Mouse (Mus musculus): ENCODE results near the gene Lhfpl2. TPM values are rescaled to one million over a fixed set of nuclear protein-coding genes. Genes with fewer than 3 reads are reported as not detected.
A peak's percentile ranks its signal among the peaks of the same experiment; 100 is the strongest.

Lhfpl2 gene
- polyA plus RNA-seq, 1 experiment from 2014 or later = 19.1 TPM

GRCm38 (mm10) chr13:94173633-94174576 lies 116.3 kb downstream of the Lhfpl2 start:
- H3K9ac ChIP-seq = peak overlapping the region; percentile 46
- peaks cover 10% of the 10 kb centered on the region for H3K4me1 ChIP-seq
- 0 out of 2 replicates have a peak, but pooled peaks cover 11% of the 10 kb centered on the region for H3K27me3 ChIP-seq (replicated peaks)
- no peaks in the 10 kb centered on the region for H3K36me3 ChIP-seq
- WGBS = 3% methylated on average over 54 of the region's 55 CpGs
- H3K9me3 ChIP-seq = no peaks in the 10 kb centered on the region
- H3K4me3 ChIP-seq (replicated peaks) = peak overlapping the region; percentile 45
- peak overlapping the region; percentile 96 for H3K4me2 ChIP-seq
- H3K27ac ChIP-seq = no peak overlapping the region
- ATAC-seq (ENCODE audit: insufficient read depth, low FRiP score, low read depth) = 0 out of 2 replicates have a peak, but pooled peaks have one; percentile 53

- H3K9me3 ChIP-seq = no peaks in the 10 kb centered on the region
- H3K27ac ChIP-seq = no peak overlapping the region
- H3K9ac ChIP-seq = peak overlapping the region; percentile 46
- no peak; the same call in 1 of the 2 replicates for ATAC-seq (ENCODE audit: insufficient read depth, low FRiP score, low read depth)
- no peaks in the 10 kb centered on the region for H3K36me3 ChIP-seq
- peak overlapping the region; percentile 96 for H3K4me2 ChIP-seq
- 0 out of 2 replicates have a peak, but pooled peaks cover 11% of the 10 kb centered on the region for H3K27me3 ChIP-seq (replicated peaks)
- peak overlapping the region; percentile 45 for H3K4me3 ChIP-seq (replicated peaks)
- 25% methylated on average over 16 of the region's 16 CpGs for WGBS
- H3K4me1 ChIP-seq = peaks cover 10% of the 10 kb centered on the region
These were observed 117.1 kb downstream of the Lhfpl2 start for GRCm38 (mm10) chr13:94174577-94175279.

DNA sequence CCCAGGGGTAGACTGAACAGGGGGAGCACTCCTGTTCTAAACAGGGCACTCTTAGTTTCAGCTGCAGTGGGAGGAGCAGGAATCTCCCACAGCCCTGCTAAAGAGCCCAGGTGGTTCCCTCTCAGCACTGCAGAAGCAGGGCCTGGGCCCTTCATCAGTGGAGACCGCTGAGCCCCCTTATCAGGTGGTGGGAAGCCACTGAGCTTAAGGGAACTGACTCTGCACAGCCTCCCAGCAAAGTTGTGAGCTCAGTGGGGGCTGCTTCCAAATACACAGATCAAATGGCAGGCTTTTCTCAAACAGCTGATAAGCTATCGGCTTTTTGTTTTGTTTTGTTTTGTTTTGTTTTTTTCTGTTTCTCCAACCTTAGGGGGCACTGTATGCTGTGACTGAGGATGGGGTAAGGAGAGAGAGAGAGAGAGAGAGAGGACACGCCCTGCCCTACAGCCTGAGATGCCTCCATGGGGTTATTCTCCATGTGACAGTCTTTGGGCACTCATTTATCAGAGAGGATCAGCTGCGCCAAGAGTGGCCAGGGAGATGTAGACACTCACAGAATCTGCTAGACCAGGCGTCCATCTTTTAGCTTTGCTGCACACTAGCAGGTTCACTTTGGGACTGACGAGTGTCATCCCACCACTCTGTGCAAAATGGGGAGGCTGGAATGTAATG lies 117.9 kb downstream of the Lhfpl2 start:
- Histone ChIP-seq H3K9me3 (no peaks in the 10 kb centered on the region), H3K4me2 (0 out of 2 replicates have a peak overlapping the region, but pooled peaks have one; percentile 96), H3K4me1 (peaks cover 10% of the 10 kb centered on the region), H3K27me3 (replicated peaks) (0 out of 2 replicates have a peak, but pooled peaks cover 11% of the 10 kb centered on the region), H3K36me3 (no peaks in the 10 kb centered on the region), H3K9ac (no peak overlapping the region), H3K27ac (no peak overlapping the region), H3K4me3 (replicated peaks) (no peak overlapping the region)
- 69% methylated on average over 6 of the region's 6 CpGs for WGBS
- no peak for ATAC-seq (ENCODE audit: insufficient read depth, low FRiP score, low read depth)

DNA sequence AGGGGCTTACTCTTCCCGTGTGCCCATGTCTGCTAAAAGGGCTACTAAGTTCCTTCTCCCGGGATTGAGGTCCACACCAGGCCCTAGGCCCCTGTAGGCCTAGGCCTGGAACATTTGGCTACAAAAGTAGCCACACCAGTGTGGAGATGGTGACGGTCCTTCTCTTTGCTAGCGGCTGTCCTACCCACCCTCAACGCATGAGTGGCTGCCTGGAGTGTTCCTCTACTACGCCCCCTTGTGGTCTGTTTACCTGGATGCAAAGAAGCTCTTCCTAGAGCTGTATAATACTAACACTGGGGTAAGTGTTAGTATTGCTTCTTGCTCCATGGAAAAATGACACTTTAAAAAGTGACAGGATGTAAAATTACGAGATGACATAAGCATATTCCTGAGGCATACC lies 119.6 kb downstream of the Lhfpl2 start:
- Histone ChIP-seq H3K36me3 (no peaks in the 10 kb centered on the region), H3K4me3 (replicated peaks) (no peak overlapping the region), H3K27me3 (replicated peaks) (0 out of 2 replicates have a peak, but pooled peaks cover 11% of the 10 kb centered on the region), H3K9me3 (no peaks in the 10 kb centered on the region), H3K4me1 (peaks cover 10% of the 10 kb centered on the region), H3K4me2 (no peak overlapping the region), H3K27ac (no peak overlapping the region), H3K9ac (no peak overlapping the region)
- ATAC-seq (ENCODE audit: insufficient read depth, low FRiP score, low read depth) = no peak
- 70% methylated on average over 7 of the region's 7 CpGs for WGBS

DNA sequence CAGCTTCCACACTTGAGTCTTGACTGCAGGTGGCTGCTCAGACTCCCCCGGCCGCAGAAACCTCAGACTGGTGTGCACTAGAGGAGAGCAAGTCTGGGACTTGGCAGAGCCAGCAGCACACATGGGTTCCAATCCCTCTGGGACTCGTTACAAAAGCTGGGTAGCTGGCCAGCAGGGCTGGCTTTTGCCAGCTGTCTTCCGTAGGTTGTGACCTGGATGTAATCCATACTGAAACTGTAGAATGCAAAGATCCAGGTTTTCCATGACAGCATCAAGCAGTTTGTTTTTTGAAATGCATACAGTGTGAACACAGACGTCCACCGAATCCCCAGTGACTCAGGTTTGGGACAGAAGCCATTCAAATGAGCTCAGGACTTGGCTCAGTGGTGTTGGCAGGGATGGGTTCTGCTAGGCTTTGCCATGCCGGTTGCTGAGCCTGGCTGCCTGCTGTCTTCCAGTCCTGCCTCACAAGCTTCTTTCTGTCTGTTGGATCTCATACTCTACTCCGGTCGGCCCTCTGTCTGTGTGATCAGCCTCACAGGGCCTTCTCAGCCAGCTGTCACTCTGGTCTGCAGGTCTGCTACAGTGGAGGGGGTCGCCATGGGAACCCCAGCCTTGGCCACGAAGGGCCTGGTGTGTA lies 120.9 kb downstream of the Lhfpl2 start:
- Histone ChIP-seq H3K9ac (no peak overlapping the region), H3K4me3 (replicated peaks) (no peak overlapping the region), H3K36me3 (no peaks in the 10 kb centered on the region), H3K27me3 (replicated peaks) (0 out of 2 replicates have a peak, but pooled peaks cover 8% of the 10 kb centered on the region), H3K27ac (no peak overlapping the region), H3K4me1 (peaks cover 10% of the 10 kb centered on the region), H3K4me2 (no peak overlapping the region), H3K9me3 (no peaks in the 10 kb centered on the region)
- 54% methylated on average over 11 of the region's 11 CpGs for WGBS
- ATAC-seq (ENCODE audit: insufficient read depth, low FRiP score, low read depth) = no peak

GRCm38 (mm10) chr13:94180477-94181420 lies 123.2 kb downstream of the Lhfpl2 start:
- H3K4me3 ChIP-seq (replicated peaks) = no peak overlapping the region
- WGBS = 73% methylated on average over 5 of the region's 5 CpGs
- no peak for ATAC-seq (ENCODE audit: insufficient read depth, low FRiP score, low read depth)
- no peak overlapping the region for H3K27ac ChIP-seq
- H3K9me3 ChIP-seq = no peaks in the 10 kb centered on the region
- H3K4me2 ChIP-seq = no peak overlapping the region
- H3K27me3 ChIP-seq (replicated peaks) = 0 out of 2 replicates have a peak, but pooled peaks cover under 1% of the 10 kb centered on the region
- H3K9ac ChIP-seq = no peak overlapping the region
- no peaks in the 10 kb centered on the region for H3K36me3 ChIP-seq
- H3K4me1 ChIP-seq = no peaks in the 10 kb centered on the region; the same call in 1 of the 2 replicates

DNA sequence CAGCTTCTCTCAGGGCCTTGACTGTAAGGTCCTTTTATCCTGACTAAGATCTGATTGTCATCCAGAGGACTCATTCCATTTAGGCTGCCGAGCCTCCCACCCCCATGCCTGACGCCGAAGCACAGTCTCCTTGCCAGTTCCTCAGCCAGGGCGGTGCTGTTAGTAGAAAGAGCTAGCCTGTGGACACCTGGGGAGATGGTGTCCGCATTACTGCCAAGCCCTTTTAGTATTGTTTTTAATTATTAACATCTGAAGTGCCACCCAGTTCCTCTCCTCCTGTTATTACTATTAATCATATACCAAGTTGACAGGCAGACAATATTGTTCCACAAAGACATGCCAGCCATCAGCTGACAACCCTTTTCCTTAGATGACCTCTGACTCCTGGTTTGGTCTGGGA lies 124.4 kb downstream of the Lhfpl2 start:
- no peak overlapping the region for H3K27ac ChIP-seq
- WGBS = 80% methylated on average over 5 of the region's 5 CpGs
- no peaks in the 10 kb centered on the region; the same call in 1 of the 2 replicates for H3K4me1 ChIP-seq
- H3K4me2 ChIP-seq = no peak overlapping the region
- no peaks in the 10 kb centered on the region for H3K27me3 ChIP-seq (replicated peaks)
- no peak overlapping the region for H3K4me3 ChIP-seq (replicated peaks)
- no peak for ATAC-seq (ENCODE audit: insufficient read depth, low FRiP score, low read depth)
- no peaks in the 10 kb centered on the region for H3K9me3 ChIP-seq
- no peaks in the 10 kb centered on the region for H3K36me3 ChIP-seq
- H3K9ac ChIP-seq = no peak overlapping the region

DNA sequence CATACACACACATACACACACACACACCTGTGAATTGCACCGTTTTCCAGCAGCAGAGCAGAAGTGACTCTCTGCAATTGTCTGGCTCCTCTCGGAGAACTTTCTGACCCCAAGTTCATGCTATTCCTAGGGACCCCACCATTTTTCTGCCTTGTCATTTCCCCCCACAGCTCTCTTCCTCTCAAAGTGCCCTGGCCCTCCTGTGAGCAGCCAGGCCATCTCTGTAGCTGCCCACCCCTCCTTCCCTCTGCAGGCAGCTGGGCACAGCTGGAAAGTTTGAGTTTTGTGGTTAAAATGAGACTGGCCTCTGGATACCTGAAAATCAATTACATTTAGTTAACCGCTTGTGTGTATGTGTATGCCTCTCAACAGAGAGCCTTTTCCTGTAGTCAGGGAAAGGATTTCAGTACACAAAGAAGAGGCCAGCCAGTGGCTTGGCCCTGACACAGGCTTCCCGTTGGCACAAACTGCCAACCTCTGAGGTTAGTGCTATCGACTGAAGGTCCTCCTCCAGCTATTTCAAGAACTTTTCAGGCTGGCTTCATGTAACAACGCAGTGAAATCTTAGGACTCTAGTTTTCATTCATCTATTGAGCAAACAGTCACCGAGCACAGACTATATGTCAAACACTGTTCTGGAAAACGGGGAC lies 125.9 kb downstream of the Lhfpl2 start:
- H3K27me3 ChIP-seq (replicated peaks) = no peaks in the 10 kb centered on the region
- 64% methylated on average over 8 of the region's 8 CpGs for WGBS
- no peak for ATAC-seq (ENCODE audit: insufficient read depth, low FRiP score, low read depth)
- H3K36me3 ChIP-seq = no peaks in the 10 kb centered on the region
- no peaks in the 10 kb centered on the region for H3K9me3 ChIP-seq
- H3K4me2 ChIP-seq = no peak overlapping the region
- no peak overlapping the region for H3K4me3 ChIP-seq (replicated peaks)
- no peak overlapping the region for H3K27ac ChIP-seq
- no peak overlapping the region for H3K9ac ChIP-seq
- no peaks in the 10 kb centered on the region; the same call in 1 of the 2 replicates for H3K4me1 ChIP-seq

DNA sequence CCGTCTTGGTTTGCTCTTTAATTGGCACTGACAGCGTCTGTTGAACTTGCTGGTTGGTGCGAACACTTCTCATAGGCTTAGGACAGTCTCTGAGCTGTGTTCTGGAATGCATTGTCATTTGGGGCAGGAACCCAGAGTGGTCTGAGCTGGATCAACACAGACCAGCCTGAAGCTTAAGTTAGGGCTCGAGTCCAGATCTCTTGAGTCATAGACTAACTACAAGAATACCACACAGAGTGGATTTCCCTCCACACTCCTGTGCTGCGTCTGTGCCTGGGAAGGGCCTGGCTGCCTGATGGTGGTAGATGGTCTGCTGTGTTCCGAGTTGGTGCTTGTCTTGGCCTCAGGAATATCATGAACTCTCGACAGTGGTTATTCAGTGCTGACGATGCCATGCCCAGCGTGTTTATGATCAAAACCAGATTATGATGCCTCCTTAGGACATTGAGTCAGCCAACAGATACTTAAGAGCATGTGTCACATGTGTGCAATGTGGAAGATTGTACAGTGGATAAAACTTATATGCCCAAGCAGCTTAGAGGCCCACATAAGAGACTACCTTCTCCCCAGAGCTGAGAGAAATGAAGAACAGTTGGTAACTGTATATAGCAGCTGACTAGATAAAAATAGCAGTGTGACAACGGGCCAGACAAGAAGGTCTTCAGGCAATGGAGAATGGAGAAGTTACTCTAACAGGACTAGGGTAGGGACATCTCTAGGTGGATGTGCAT lies 127.3 kb downstream of the Lhfpl2 start:
- no peak overlapping the region for H3K27ac ChIP-seq
- no peaks in the 10 kb centered on the region; the same call in 1 of the 2 replicates for H3K4me1 ChIP-seq
- H3K36me3 ChIP-seq = no peaks in the 10 kb centered on the region
- H3K4me2 ChIP-seq = no peak overlapping the region
- no peak overlapping the region for H3K4me3 ChIP-seq (replicated peaks)
- no peaks in the 10 kb centered on the region for H3K27me3 ChIP-seq (replicated peaks)
- H3K9me3 ChIP-seq = no peaks in the 10 kb centered on the region
- ATAC-seq (ENCODE audit: insufficient read depth, low FRiP score, low read depth) = no peak
- no peak overlapping the region for H3K9ac ChIP-seq
- WGBS = 88% methylated on average over 10 of the region's 10 CpGs

Measured in stomach, embryonic 15.5 days (tissue).